Mouse (Mus musculus): ENCODE measurements around the gene Clec1a. TPM values are rescaled to one million over a fixed set of nuclear protein-coding genes. Genes with fewer than 3 reads are reported as not detected.
A peak's percentile ranks its signal among the peaks of the same experiment; 100 is the strongest.
"Not testable (repeated sequence)": the region's sequence is repeated elsewhere in the genome, so short reads cannot be mapped to it uniquely, and the experiment has no call there.

The Clec1a gene
- polyA plus RNA-seq (2015; fragmentation: Nextera tagmentation; extraction: Ambion mirVana) = 2.9 and 3.6 TPM in 2 replicates

DNA sequence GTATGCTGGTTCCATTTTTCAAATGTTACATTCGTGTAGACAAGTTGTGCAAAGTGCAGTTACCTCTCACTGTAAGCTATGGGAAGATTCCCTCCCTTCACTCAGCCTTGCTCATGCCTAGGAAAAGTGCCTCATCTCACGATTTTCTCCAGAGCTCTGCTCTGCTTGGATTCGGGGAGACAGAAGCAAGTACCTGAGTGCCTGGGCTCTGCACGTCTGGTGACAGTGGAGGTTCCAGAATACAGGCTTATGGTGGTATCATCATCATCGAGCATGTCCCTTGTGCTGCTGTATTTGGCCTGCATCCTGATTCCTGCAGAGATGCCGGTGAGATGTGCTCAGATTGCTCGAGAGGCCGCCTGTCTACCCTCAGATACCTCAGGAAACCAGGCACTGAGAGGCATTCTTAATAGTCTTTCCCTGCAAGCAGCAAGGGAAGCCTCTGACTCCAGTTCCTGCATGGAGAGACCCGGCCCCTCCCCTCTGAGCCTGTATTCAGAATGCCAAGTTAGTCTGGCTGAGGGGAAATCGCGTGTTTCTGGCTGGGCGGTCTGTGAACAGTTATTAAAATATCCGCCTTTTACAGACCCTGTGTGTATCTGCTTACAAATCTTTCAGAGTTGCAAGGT lies at the start of gene Clec1a:
Clec1a (minus strand) TSS at position 590 of the 629 bp plus-strand sequence.
- WGBS = 55% methylated on average over 13 of the region's 13 CpGs
- peak within 1 kb of the TSS; percentile 8; the same call in 1 of the 2 replicates for H3K4me2 ChIP-seq
- H3K9ac ChIP-seq = no peak within 1 kb of the TSS
- no peak for ATAC-seq (ENCODE audit: insufficient read depth, low FRiP score, low read depth)
- H3K4me1 ChIP-seq = no peaks in the 10 kb centered on the region
- no peaks in the 10 kb centered on the region for H3K9me3 ChIP-seq
- no peaks in the 10 kb centered on the region for H3K36me3 ChIP-seq
- no peak within 1 kb of the TSS for H3K4me3 ChIP-seq (replicated peaks)
- H3K27me3 ChIP-seq (replicated peaks) = no peaks in the 10 kb centered on the region
- H3K27ac ChIP-seq = no peak within 1 kb of the TSS

DNA sequence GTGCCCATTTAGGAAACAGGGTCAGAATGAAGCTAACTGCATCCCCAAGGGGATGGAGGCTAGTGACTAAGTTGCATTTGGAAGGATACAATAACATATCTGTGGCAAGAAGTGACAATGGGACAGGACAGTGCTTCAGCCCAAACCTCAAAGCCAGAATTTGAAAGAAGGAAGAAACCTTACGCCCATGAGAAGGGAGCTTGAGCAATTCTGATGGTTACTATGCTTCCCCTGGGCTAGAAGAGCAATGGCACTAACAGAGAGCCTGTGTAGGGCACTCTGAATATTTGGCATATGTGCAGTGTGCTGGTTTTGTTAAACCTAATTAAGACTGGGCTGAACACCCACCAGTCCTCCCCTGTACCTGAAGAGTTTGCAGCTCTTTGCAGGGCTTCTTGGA lies 47.7 kb upstream of the Clec1a start:
- H3K4me2 ChIP-seq; H3K9me3 ChIP-seq; H3K4me1 ChIP-seq; H3K9ac ChIP-seq; H3K27me3 ChIP-seq (replicated peaks); H3K36me3 ChIP-seq; H3K4me3 ChIP-seq (replicated peaks); H3K27ac ChIP-seq; ATAC-seq (ENCODE audit: insufficient read depth, low FRiP score, low read depth): not testable (repeated sequence)
- whole genome bisulfite sequencing = 84% methylated on average over 1 of the region's 1 CpGs

DNA sequence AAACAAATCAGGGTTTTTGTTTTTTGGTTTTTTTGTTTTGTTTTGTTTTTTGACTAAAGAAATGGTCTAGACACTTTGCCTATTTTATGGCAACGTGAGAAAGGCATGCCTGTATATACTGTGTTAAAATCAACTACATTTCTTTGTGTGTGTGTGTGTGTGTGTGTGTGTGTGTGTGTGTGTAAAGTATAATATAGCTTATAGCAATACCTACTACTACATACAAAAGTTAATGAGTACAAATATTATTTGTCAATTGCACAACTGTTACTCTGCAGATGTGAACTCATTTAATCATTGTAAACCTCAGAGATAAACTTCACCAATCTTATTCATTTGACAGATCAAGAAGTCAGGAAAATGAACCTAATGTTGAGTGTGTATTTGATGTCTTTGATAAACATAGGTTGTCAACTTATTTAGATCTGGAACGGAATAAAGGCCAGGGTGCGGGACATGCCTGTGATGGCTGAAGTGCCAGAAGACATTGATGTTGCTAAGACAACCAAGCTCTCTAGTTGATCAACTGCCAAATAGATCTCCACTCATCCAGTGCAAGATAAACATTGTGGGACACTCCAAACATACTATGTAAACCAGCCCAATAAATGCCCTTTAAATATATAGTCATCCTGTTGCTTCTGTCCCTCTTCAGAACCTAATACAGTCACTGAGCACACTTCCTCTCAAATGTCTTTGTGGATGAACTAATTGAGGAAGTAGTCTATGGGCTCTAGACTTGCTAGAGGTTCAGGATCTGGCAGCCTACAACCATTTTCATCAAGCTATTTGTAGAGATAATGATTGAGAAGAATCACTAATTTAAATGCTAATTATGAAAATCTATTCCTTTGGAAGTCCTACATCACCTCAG lies 45.8 kb upstream of the Clec1a start:
- H3K36me3 ChIP-seq = no peaks in the 10 kb centered on the region
- H3K4me1 ChIP-seq = no peaks in the 10 kb centered on the region
- no peak overlapping the region for H3K4me2 ChIP-seq
- H3K9me3 ChIP-seq = no peaks in the 10 kb centered on the region
- H3K4me3 ChIP-seq (replicated peaks) = no peak overlapping the region
- no peak overlapping the region for H3K27ac ChIP-seq
- 65% methylated on average over 3 of the region's 3 CpGs for WGBS
- no peaks in the 10 kb centered on the region for H3K27me3 ChIP-seq (replicated peaks)
- ATAC-seq (ENCODE audit: insufficient read depth, low FRiP score, low read depth) = no peak
- H3K9ac ChIP-seq = no peak overlapping the region

DNA sequence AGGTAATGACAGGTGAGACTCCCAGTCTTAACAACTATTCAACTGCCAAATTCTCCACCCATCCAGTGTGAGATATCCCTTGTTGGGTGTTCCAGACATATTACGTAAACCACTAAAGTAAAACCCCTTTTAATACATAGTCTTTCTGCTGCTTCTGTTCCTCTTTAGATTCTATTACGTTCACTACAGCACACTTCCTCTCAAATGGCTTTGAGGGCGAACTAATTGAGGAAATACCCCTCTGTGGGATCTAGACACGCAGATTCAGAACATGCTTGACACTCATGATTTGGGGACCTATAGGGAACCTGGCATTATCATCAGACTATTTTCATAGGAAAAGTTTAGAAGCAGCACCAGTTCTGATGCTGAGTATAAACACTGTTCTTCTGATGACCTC lies 43.1 kb upstream of the Clec1a start:
- ATAC-seq (ENCODE audit: insufficient read depth, low FRiP score, low read depth) = no peak
- no peak overlapping the region for H3K9ac ChIP-seq
- no peaks in the 10 kb centered on the region for H3K36me3 ChIP-seq
- H3K4me2 ChIP-seq = no peak overlapping the region
- H3K27ac ChIP-seq = no peak overlapping the region
- H3K27me3 ChIP-seq (replicated peaks) = no peaks in the 10 kb centered on the region
- no peak overlapping the region for H3K4me3 ChIP-seq (replicated peaks)
- H3K4me1 ChIP-seq = no peaks in the 10 kb centered on the region
- 77% methylated on average over 4 of the region's 4 CpGs for WGBS
- H3K9me3 ChIP-seq = no peaks in the 10 kb centered on the region

DNA sequence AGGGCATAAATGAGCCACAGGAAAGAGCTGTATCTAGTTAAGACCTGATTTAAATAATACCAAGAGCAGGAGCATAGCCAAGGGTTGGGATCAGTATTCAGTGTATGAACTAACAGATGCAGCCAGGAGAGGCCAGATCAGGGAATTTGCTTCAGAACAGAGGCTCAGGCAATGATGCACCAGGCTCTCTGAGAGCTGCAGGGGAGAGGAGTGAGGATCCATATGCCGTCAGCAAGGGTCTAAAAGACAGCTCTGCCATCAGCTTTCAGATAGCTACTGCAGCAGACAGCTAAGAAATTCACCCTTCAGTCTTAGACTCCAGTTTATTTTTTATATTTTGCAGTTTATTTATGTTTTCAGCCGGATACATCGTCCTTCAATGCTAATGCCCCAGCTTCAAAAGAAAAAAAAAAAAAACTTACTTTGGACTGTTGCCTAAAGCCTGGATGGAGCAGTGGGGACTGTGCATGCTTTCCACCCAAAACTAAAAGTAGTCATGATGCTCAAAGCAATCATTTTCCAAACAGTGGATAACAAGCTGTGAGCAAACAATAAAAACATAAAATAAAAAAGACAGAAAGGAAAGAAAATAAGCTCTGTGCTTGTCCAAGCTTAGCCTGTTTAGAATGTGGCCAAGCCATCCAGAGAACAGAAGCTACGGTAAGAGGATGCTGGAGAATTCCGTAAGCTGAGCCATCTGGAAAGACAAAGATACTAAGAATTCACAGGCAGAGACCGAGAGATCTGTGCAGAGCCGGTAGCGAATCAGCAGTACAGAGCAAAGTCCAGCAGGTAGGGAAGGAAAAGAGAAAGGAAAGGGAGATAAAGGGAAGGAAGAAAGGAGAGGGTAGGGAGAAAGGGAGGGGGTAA lies 28.5 kb upstream of the Clec1a start:
- H3K27me3 ChIP-seq (replicated peaks) = no peaks in the 10 kb centered on the region
- H3K9ac ChIP-seq = no peak overlapping the region
- WGBS = 57% methylated on average over 8 of the region's 8 CpGs
- H3K36me3 ChIP-seq = no peaks in the 10 kb centered on the region
- no peak overlapping the region for H3K4me3 ChIP-seq (replicated peaks)
- no peaks in the 10 kb centered on the region for H3K9me3 ChIP-seq
- H3K4me2 ChIP-seq = no peak overlapping the region
- H3K27ac ChIP-seq = no peak overlapping the region
- H3K4me1 ChIP-seq = no peaks in the 10 kb centered on the region
- no peak for ATAC-seq (ENCODE audit: insufficient read depth, low FRiP score, low read depth)

DNA sequence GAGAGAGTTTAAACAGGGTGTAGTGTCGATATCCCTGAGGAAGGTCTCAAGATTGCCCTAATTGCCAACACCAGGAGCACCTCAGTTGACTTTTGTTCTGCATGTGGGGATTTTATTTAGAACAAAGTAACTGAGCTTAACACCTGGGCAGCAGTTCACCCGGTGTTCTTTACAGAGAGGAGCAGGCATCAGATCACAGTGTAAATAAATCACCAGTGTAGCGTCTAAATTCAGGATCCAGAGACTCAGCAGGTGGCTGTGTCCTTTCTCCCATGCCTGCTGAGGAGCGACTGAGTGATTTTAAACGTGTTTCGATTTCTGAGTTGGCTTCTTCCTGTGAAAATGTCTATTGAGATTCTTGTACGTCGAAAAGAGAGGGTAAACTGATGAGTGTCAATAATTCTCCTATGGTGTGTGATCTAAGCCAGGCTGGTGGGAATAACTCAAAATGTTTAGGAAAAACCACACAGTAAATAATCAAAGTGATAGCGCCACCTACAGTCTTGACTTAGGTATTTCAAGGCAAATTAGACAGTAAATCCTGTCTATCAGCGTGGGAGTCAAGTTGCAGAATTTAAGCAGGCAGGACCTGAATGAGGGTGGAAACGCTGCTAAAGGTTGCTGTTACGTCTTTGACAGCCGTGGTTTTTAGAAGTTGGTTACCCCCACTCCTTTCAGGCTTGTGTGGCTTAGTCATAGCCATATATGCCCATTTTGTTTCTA lies 24.8 kb upstream of the Clec1a start:
- no peak overlapping the region for H3K9ac ChIP-seq
- H3K4me2 ChIP-seq = no peak overlapping the region
- no peaks in the 10 kb centered on the region for H3K36me3 ChIP-seq
- H3K27me3 ChIP-seq (replicated peaks) = no peaks in the 10 kb centered on the region
- no peak for ATAC-seq (ENCODE audit: insufficient read depth, low FRiP score, low read depth)
- 30% methylated on average over 13 of the region's 13 CpGs for WGBS
- no peak overlapping the region for H3K27ac ChIP-seq
- H3K4me1 ChIP-seq = no peaks in the 10 kb centered on the region
- H3K9me3 ChIP-seq = no peaks in the 10 kb centered on the region
- no peak overlapping the region for H3K4me3 ChIP-seq (replicated peaks)

DNA sequence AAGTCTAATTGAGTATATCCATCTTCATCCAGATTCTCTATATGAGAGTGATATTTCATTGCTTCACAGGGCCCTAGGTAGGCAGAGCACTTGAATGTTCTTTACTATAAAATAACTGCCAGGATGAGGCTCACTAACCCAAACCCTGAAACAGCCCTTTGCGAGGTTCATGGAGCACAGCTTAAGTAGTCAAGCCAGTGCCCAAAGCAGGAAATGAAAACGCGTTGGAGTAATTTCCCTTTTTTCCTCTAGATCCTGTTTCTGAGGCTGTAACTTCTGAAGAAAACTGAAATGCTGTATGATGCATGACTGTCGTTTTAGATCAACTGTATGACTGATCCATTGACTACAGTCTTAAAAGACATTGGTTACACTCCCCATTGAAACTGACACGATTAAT lies 20.8 kb upstream of the Clec1a start:
- Histone ChIP-seq H3K9me3 (no peaks in the 10 kb centered on the region), H3K4me3 (replicated peaks) (no peak overlapping the region), H3K27ac (no peak overlapping the region), H3K36me3 (no peaks in the 10 kb centered on the region), H3K9ac (no peak overlapping the region), H3K4me2 (no peak overlapping the region), H3K27me3 (replicated peaks) (no peaks in the 10 kb centered on the region), H3K4me1 (no peaks in the 10 kb centered on the region)
- ATAC-seq (ENCODE audit: insufficient read depth, low FRiP score, low read depth) = no peak
- WGBS = 82% methylated on average over 5 of the region's 5 CpGs

DNA sequence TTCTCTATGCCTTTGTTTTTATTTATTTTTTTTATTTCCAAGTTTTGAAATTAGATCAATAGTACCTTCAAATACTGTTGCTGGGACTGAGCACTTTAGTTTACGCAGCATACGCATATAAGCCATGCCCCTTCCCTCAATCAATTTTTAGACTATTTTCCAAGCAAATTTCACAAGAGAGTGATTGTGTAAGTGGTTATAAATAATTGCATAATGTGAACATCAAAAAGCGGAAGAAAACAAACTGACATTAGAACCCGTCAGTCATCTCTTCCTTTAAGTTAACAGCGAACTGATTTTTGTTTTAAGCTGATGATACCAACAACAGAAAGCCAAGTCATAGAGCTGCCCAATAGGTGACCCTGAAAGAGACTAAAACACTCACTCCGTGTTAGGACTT lies 19.6 kb upstream of the Clec1a start:
- no peaks in the 10 kb centered on the region for H3K27me3 ChIP-seq (replicated peaks)
- no peaks in the 10 kb centered on the region for H3K4me1 ChIP-seq
- H3K9ac ChIP-seq = no peak overlapping the region
- 85% methylated on average over 6 of the region's 6 CpGs for WGBS
- H3K9me3 ChIP-seq = no peaks in the 10 kb centered on the region
- H3K4me3 ChIP-seq (replicated peaks) = no peak overlapping the region
- H3K4me2 ChIP-seq = no peak overlapping the region
- no peak for ATAC-seq (ENCODE audit: insufficient read depth, low FRiP score, low read depth)
- H3K27ac ChIP-seq = no peak overlapping the region
- H3K36me3 ChIP-seq = no peaks in the 10 kb centered on the region

DNA sequence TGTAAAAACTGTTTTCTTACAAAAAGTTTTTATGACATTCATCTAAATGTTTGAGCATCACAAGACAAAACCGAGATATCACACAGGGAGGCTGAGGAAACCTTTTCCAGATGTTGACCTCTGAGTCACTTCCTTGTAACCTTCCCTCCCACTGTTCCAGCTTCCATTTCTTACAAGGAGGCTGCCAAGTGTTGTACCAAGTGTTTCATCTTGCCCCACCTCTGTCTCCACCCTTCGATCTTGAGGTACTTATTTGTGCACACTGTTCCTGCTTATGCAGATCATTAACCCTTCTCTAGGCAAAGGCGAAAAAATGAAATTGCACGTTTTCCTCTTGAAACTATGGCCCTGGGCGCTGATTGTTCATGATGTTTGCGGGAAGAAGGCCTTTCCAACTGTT lies 2.1 kb downstream of the Clec1a start:
- no peak for ATAC-seq (ENCODE audit: insufficient read depth, low FRiP score, low read depth)
- Histone ChIP-seq H3K36me3 (no peaks in the 10 kb centered on the region), H3K4me3 (replicated peaks) (no peak overlapping the region), H3K9ac (no peak overlapping the region), H3K27ac (no peak overlapping the region), H3K4me1 (no peaks in the 10 kb centered on the region), H3K27me3 (replicated peaks) (no peaks in the 10 kb centered on the region), H3K9me3 (no peaks in the 10 kb centered on the region), H3K4me2 (no peak overlapping the region)
- 70% methylated on average over 6 of the region's 6 CpGs for WGBS

DNA sequence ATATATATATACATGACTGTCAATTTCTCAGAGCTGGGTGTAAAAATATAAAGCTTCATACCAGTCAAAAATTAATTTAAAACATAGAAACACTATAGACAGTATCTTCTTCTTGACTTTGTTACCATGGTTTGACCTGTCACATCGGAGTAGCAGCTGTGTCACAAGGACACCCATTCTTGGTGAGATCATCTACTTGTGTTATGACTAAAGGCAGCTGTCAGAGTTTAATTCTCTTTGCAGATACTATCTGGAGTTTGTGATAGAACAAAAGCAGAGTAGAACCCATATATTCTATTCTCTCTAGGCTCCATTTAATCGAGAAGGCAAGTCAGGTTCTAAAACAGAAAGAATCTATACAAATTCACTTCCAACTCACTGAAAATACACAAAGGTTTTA lies 13.8 kb downstream of the Clec1a start:
- no peak for ATAC-seq (ENCODE audit: insufficient read depth, low FRiP score, low read depth)
- WGBS = 83% methylated on average over 2 of the region's 2 CpGs
- H3K4me2 ChIP-seq = no peak overlapping the region
- H3K27me3 ChIP-seq (replicated peaks) = no peaks in the 10 kb centered on the region
- no peaks in the 10 kb centered on the region for H3K4me1 ChIP-seq
- H3K4me3 ChIP-seq (replicated peaks) = no peak overlapping the region
- no peak overlapping the region for H3K27ac ChIP-seq
- no peaks in the 10 kb centered on the region for H3K9me3 ChIP-seq
- no peaks in the 10 kb centered on the region for H3K36me3 ChIP-seq
- no peak overlapping the region for H3K9ac ChIP-seq

DNA sequence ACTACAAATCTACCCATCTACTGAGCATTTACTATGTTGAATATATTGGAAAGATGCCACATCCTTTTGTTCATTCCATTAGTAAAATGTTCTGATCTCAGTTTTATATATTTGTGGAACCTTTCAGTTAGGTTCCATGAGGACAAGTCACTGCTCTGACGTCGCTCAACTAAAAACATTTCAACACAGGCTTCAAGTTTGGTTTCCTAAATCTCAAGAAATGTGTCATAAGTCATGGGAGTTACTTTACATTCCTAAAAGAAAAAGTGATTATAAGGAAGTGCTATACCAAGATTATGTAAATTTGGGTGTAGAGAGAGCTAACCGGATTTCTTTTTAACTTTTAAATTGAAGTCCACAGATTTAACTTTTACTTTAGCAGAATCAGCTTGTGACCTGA lies 15.8 kb downstream of the Clec1a start:
- 83% methylated on average over 3 of the region's 3 CpGs for WGBS
- Histone ChIP-seq H3K36me3 (no peaks in the 10 kb centered on the region), H3K4me1 (no peaks in the 10 kb centered on the region), H3K4me3 (replicated peaks) (no peak overlapping the region), H3K27ac (no peak overlapping the region), H3K9me3 (no peaks in the 10 kb centered on the region), H3K9ac (no peak overlapping the region), H3K27me3 (replicated peaks) (no peaks in the 10 kb centered on the region), H3K4me2 (no peak overlapping the region)
- no peak for ATAC-seq (ENCODE audit: insufficient read depth, low FRiP score, low read depth)
